Mouse (Mus musculus): ENCODE results near the gene Lamc1.

- no peak for TF ChIP-seq CTCF (IDR thresholded peaks at IDR 0.05; ENCODE audit: low read depth, low read length)
- TF ChIP-seq POLR2A (IDR thresholded peaks at IDR 0.05; ENCODE audit: borderline replicate concordance, low read depth, low read length), result no peak
These were observed 16.3 kb downstream of the Lamc1 start for GRCm38 (mm10) chr1:153316286-153316685.

All from bone marrow macrophage, adult 2 months (primary cell).